Mouse (Mus musculus) hindlimb bud, embryonic 11.5 days (tissue): ENCODE results near the gene Mad2l2.
"Not testable (repeated sequence)": the region's sequence is repeated elsewhere in the genome, so short reads cannot be mapped to it uniquely, and the experiment has no call there.

Experiments
- DNase-seq: peaks from one replicate; pipeline ENCODE4 v3.0.0-alpha.2; 2012; ENCODE audit warnings: low read depth, low spot score; ENCODE audit errors: extremely low spot score

The Mad2l2 gene

GRCm38 (mm10) chr4:148168287-148168686 lies 38.1 kb downstream of the Mad2l2 start:
- DNase-seq: no peak

DNA sequence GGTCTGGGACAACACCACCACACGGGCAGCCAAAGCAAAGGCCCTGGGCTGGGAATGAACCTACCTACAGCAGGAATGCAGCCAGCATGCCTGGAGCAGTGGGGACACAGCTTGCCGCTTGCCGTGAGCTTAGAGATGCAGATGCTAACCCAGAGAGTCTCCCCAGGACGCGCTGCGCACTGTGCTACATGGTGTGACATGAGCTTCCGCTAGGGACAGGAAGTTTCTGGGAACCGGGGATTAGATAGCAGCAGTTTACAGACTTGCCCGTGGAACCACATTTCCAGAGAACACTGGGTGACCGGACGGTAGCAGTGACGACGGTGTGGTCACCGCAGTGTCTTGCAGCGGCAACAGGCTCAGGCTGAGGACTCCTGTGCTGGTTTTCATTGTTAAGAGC lies 39.4 kb downstream of the Mad2l2 start:
- no peak for DNase-seq

DNA sequence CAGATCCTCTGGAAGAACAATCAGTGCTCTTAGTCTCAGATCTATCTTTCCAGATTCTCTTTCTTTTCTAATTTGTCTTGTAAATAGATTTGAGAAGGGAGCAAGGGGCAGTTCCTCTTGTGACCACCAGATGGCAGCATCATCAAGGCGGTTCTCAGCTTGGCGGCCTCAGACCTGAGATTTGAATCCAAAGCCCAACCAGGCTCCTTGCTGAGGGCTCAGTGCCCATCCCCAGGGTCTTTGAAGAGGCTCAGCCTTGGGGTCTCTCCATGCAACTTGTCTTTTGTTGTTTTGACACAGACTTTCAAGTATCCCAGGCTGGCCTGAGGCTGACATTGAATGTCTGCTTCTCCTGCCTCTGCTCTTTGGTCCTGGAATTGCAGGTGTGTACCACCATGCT lies 40.7 kb downstream of the Mad2l2 start:
- no peak for DNase-seq

DNA sequence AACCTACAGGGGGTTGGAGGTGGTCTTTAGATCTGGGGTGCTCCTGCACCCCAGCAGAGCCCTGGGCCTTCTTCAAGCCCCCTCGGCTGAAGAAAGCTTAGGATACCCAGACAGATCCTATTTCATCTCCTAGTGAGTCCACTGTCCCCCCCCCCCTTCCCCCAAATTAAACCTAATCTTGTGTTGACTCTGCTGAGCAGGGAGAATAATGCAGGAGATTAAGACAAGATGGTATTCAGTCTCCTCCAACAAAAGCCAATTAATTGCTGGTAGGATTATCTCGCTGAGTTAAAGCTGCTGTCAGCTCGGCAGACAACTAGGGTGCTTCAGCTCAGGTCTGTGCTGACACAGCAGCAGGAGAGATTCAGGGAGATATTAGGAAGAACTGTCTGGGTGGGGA lies 41.1 kb downstream of the Mad2l2 start:
- DNase-seq: no peak

DNA sequence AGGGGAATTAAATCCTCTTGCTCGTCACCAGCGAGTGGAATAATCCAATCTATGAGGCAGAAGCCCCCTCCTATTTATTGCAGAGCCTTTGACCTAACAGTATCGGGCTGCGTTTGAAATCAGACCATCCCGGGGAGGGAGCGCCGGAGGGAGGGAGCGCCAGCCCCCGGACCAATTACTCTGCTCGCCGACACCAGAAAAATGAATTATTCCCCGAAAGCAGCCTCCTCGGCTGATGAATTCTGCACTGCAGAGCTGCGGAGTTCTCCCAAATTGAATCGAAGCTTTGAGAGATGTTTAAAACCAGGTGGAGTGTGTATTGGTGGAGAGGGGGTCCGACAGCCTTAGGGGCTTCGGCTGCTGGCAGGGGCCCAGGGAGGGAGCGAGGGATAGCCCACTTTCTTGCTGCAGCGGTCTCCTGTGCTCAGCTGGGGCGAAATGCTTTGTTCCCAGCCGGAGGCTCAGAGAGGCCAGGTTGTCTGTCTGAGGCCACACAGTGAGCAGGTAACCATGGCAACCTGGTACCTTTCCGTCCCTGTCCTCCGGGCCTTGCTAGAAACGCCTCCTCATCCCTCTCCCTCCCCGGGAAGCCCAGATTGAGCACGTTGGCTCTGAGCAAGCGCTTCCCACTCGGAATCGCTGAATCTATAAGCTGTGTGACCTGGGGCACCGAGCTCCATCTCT lies 43.8 kb downstream of the Mad2l2 start:
- DNase-seq: no peak

DNA sequence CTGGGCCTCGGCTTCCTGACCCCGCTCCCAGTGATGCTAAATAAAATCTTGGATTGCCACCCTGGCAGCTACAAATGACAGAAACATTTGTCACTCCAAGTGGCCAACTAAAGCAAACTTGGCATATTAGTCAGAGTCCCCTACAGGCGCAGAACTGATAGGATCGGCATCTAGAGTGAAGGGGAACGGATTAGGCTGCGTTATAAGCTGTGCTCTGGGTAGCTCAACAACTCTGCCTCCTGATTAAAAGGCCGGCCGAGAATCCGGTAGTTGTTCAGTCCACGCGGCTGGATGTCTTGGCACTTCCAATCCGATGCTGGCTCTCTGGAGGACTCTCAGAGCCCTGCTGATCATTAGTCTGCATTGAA lies 44.3 kb downstream of the Mad2l2 start:
- DNase-seq: no peak

DNA sequence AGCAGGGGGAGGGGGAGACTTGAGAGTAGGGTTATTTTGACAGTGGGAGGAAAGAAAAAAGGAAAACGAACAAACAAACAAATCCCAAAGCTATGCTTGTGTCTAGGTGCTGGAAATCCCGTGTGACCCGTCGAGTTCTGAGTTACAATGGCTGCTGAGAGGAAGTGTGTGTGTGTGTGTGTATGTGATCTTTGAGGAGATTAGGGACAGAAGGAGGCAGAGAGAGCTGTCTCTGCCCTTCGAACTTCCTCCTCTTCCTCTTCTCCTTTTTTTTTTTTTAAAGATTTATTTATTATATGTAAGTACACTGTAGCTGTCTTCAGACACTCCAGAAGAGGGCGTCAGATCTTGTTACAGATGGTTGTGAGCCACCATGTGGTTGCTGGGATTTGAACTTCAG lies 46.4 kb downstream of the Mad2l2 start:
- DNase-seq: not testable (repeated sequence)

DNA sequence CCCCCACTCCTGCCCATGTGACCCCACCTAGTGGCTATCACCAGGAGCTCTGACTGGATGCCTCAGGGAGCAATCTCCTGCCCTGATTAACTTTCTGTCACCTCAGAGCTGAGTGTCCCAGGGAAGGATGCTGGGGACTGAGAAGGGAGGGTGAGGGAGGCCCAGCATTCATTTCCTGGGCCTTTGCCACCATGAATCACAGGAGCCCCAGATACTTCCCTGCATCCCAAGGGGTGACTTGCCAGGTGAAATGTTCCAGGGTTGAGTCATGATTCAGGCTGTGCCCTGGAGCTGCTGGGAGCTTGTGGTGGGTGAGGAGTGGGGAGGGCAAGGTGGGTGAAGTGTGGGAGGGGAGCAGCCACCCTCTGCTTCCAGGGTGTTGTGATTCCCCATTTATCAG lies 47.5 kb downstream of the Mad2l2 start:
- no peak for DNase-seq

- DNase-seq: no peak
Observed at GRCm38 (mm10) chr4:148181483-148181882, 51.3 kb downstream of the Mad2l2 start.

GRCm38 (mm10) chr4:148182363-148182762 lies 52.2 kb downstream of the Mad2l2 start:
- DNase-seq: no peak

GRCm38 (mm10) chr4:148184564-148184963 lies 54.4 kb downstream of the Mad2l2 start:
- DNase-seq: no peak

DNA sequence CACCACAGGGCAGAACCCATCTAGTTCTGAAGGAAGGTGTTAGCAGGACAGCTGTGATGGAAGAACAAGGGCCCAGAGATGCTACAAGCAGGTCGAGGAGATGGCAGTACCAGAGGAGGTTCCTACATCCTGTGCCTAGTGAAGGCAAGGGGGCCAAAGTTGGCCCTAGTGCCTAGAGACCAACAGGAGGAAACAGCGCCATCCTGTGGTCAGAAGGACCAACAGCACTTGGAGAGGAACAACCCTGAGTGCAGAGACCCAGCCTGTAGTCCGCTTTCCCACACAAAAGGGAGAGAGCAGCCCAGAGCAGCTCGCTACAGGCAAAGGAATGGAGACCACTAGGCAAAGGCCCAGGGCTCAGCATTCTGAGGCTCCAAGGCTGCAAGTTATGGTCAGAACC lies 55.6 kb downstream of the Mad2l2 start:
- no peak for DNase-seq

DNA sequence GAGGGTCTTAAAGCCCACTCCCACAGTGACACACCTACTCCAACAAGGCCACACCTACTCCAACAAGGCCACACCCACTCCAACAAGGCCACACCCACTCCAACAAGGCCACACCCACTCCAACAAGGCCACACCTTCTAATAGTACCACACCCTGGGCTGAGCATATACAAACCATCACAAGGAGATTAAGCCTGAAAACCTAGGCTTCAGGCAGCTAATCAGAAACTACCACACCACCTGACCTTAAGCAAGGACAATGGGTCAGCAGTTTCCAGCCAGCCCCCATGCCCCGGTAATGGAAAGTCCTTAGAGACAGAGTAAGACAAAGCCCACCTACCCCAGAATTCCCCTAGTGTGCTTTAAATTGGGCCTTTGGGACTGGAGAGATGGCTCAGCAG lies 58.6 kb downstream of the Mad2l2 start:
- not testable (repeated sequence) for DNase-seq

DNA sequence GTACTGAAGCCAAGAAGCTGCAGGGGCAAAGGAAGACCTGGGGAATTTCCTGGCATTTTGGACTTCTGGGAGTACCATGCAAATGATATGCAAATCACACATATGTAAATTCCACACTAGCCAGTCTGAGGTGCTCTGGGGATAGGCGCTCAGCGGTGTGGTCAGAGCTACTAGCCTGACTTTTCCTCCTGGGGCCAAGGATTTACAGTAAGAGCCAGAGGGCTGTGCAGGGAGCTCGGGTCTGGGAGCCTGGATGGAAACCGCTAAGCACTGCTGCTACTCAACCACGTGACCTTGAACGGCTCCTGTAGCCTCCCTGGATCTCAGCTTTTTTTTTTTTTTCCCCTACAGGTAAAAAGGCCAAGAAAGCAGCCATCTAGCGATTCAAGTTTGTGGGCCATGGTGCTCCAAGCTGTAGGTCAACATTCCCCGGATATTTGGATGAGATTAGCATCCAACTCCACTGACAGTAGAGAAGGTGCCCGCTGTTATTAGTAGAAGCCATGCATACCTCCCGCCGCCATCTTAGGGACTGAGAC lies 62.6 kb downstream of the Mad2l2 start:
- no peak for DNase-seq

DNA sequence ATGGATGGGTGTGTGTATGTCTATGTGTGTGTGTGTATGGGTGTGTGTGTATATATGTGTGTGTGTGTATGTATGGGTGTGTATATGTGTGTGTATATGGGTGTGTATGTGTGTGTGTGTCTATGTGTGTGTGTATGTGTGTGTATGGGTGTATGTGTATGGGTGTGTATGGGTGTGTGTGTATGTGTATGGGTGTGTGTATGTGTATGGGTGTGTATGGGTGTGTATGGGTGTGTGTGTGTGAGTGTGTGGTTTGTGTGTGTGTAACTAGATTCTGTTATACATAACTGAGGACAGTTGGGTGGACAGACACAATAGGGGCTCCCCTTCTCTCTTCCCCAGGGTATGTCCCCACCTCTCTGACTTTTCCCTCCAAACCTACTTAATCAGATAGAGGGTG lies 64.2 kb downstream of the Mad2l2 start:
- no peak for DNase-seq
